Mouse (Mus musculus) embryonic facial prominence, embryonic 13.5 days (tissue): ENCODE results near the gene Gm21830. TPM values are rescaled to one million over a fixed set of nuclear protein-coding genes. Genes with fewer than 3 reads are reported as not detected.

Experiments used
- ATAC-seq: fragments of 200-750 bp; cut with Nextera tagmentation; 2 replicates; pipeline ENCODE4 v1.8.0; 2017; ENCODE audit warnings: low read depth; ENCODE audit not compliant: insufficient number of reproducible peaks, insufficient read depth, low FRiP score, low TSS enrichment
- H3K27ac ChIP-seq: fragments of 300-500 bp; sonication (generic); 2 replicates; pipeline ENCODE4 v1.5.1; 2015; ENCODE audit warnings: moderate library complexity, mild to moderate bottlenecking, inconsistent platforms
- H3K27me3 ChIP-seq: fragments of 300-500 bp; sonication (generic); 2 replicates; pipeline ENCODE4 v1.6.1; 2015; ENCODE audit warnings: mild to moderate bottlenecking, inconsistent platforms
- H3K36me3 ChIP-seq: fragments of 300-500 bp; sonication (generic); 2 replicates; pipeline ENCODE4 v1.6.1; 2015; ENCODE audit warnings: mild to moderate bottlenecking, inconsistent platforms
- H3K4me1 ChIP-seq: fragments of 300-500 bp; sonication (generic); 2 replicates; pipeline ENCODE4 v1.6.1; 2015; ENCODE audit warnings: inconsistent platforms
- H3K4me2 ChIP-seq: fragments of 300-500 bp; sonication (generic); 2 replicates; pipeline ENCODE4 v1.6.1; 2015; ENCODE audit warnings: moderate library complexity, mild to moderate bottlenecking, inconsistent platforms
- H3K4me3 ChIP-seq: fragments of 300-500 bp; sonication (generic); 2 replicates; pipeline ENCODE4 v1.5.1; 2015; ENCODE audit warnings: mild to moderate bottlenecking, inconsistent platforms
- H3K9ac ChIP-seq: fragments of 300-500 bp; sonication (generic); 2 replicates; pipeline ENCODE4 v1.6.1; 2015; ENCODE audit warnings: mild to moderate bottlenecking, inconsistent platforms
- H3K9me3 ChIP-seq: fragments of 300-500 bp; sonication (generic); 2 replicates; pipeline ENCODE4 v1.6.1; 2016; ENCODE audit warnings: inconsistent platforms
- WGBS: fragments of 180-500 bp; shearing (Covaris S2); methylation state at CpG from one replicate; pipeline ENCODE4 v1.1.7; 2015; ENCODE audit warnings: mixed read lengths; 5-methylcytosine and 5-hydroxymethylcytosine counted together
- polyA plus RNA-seq: library from polyadenylated mRNA; unstranded; fragments of >200 nt; fragmentation: Nextera tagmentation; extraction: Ambion mirVana; gene quantifications from 2 replicates; pipeline ENCODE4 v1.2.1, GENCODE M21; 2015

Gene Gm21830
- polyA plus RNA-seq, 1 experiment from 2014 or later: not detected

- Histone ChIP-seq H3K9me3 (no peaks in the 10 kb centered on the region), H3K4me1 (no peaks in the 10 kb centered on the region), H3K4me3 (no peak overlapping the region), H3K27me3 (no peaks in the 10 kb centered on the region), H3K27ac (no peak overlapping the region), H3K36me3 (no peaks in the 10 kb centered on the region), H3K4me2 (no peak overlapping the region), H3K9ac (no peak overlapping the region)
- no peak for ATAC-seq
- WGBS: 15% methylated on average over 6 of the region's 6 CpGs
Measured at GRCm38 (mm10) chr2:67477753-67478152, 64.2 kb downstream of the Gm21830 start.

- no peak overlapping the region for H3K4me2 ChIP-seq
- no peak overlapping the region for H3K27ac ChIP-seq
- WGBS: 62% methylated on average over 3 of the region's 3 CpGs
- no peaks in the 10 kb centered on the region for H3K27me3 ChIP-seq
- no peak for ATAC-seq
- no peaks in the 10 kb centered on the region for H3K36me3 ChIP-seq
- H3K9ac ChIP-seq: no peak overlapping the region
- no peak overlapping the region for H3K4me3 ChIP-seq
- no peaks in the 10 kb centered on the region for H3K4me1 ChIP-seq
- H3K9me3 ChIP-seq: no peaks in the 10 kb centered on the region
Measured at GRCm38 (mm10) chr2:67481051-67481450, 67.5 kb downstream of the Gm21830 start.

Other genes with a start within 250 kb of the Gm21830 start
- not detected in 2 replicates for gene Gm26727, start 19.5 kb downstream of the Gm21830 start, polyA plus RNA-seq
- gene Xirp2, start 32.3 kb downstream of the Gm21830 start, polyA plus RNA-seq: not detected in 2 replicates
- gene B3galt1, start 152.1 kb downstream of the Gm21830 start, polyA plus RNA-seq: 8.5 and 9.4 TPM in 2 replicates